Mouse (Mus musculus): ENCODE data around the gene Tfe3. TPM values are rescaled to one million over a fixed set of nuclear protein-coding genes. Genes with fewer than 3 reads are reported as not detected.
"Not testable (repeated sequence)": the region's sequence is repeated elsewhere in the genome, so short reads cannot be mapped to it uniquely, and the experiment has no call there.

The Tfe3 gene
- polyA plus RNA-seq, 1 experiment from 2014 or later, result 21.7 TPM

- ATAC-seq (ENCODE audit: insufficient read depth, low FRiP score), result no peak
- Histone ChIP-seq H3K9me3 (replicated peaks; ENCODE audit: control insufficient read depth, low read length) (no peaks in the 10 kb centered on the region), H3K36me3 (ENCODE audit: control insufficient read depth, insufficient read depth, low read length) (no peaks in the 10 kb centered on the region), H3K27ac (ENCODE audit: low read length) (no peak overlapping the region), H3K4me1 (ENCODE audit: control insufficient read depth, insufficient read depth, low read length) (no peaks in the 10 kb centered on the region), H3K27me3 (ENCODE audit: control insufficient read depth, insufficient read depth, low read length) (no peaks in the 10 kb centered on the region), H3K9ac (ENCODE audit: low read length) (no peak overlapping the region), H3K4me3 (replicated peaks; ENCODE audit: low read length) (no peak overlapping the region), H3K4me2 (ENCODE audit: low read depth, low read length) (no peak overlapping the region)
- 75% methylated on average over 4 of the region's 4 CpGs for WGBS
These were observed 20.3 kb downstream of the Tfe3 start for GRCm38 (mm10) chrX:7782603-7783092.

GRCm38 (mm10) chrX:7789542-7790136 lies 27.3 kb downstream of the Tfe3 start, which contains the start of gene Gripap1:
Gene Gripap1, plus strand, starts transcription at chrX:7789765.
- 0 out of 2 replicates have a peak, but pooled peaks cover 3% of the 10 kb centered on the region for H3K4me1 ChIP-seq (ENCODE audit: control insufficient read depth, insufficient read depth, low read length)
- 15% methylated on average over 24 of the region's 24 CpGs for WGBS
- H3K9ac ChIP-seq (ENCODE audit: low read length), result peak within 1 kb of the TSS; percentile 59
- peak within 1 kb of the TSS; percentile 68 for H3K4me2 ChIP-seq (ENCODE audit: low read depth, low read length)
- no peaks in the 10 kb centered on the region for H3K36me3 ChIP-seq (ENCODE audit: control insufficient read depth, insufficient read depth, low read length)
- H3K4me3 ChIP-seq (replicated peaks; ENCODE audit: low read length), result peak within 1 kb of the TSS; percentile 66
- H3K27ac ChIP-seq (ENCODE audit: low read length), result peak within 1 kb of the TSS; percentile 27
- peak; percentile 91 for ATAC-seq (ENCODE audit: insufficient read depth, low FRiP score)
- no peaks in the 10 kb centered on the region for H3K9me3 ChIP-seq (replicated peaks; ENCODE audit: control insufficient read depth, low read length)
- H3K27me3 ChIP-seq (ENCODE audit: control insufficient read depth, insufficient read depth, low read length), result no peaks in the 10 kb centered on the region

DNA sequence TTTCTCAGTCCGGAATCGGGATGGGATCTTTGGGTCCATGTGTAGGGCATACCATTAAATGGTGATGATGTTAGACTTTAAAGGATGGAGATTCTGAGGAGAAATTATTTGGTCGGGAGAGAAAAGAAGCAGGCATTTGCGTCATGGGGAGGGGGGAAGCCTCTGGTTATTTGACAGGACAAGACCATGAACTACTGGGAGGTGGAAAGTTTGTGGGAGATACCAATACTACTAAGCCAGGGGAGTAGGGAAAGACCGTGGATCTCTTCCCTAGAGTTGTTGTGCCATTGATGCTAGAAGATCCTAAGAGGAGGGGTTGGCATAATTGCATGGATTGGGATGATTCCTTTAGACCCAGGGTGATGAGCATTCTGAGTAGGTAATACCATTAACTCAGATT lies 27.9 kb downstream of the Tfe3 start:
- H3K4me1 ChIP-seq (ENCODE audit: control insufficient read depth, insufficient read depth, low read length), result 0 out of 2 replicates have a peak, but pooled peaks cover 3% of the 10 kb centered on the region
- H3K4me2 ChIP-seq (ENCODE audit: low read depth, low read length), result peak overlapping the region; percentile 68
- ATAC-seq (ENCODE audit: insufficient read depth, low FRiP score), result no peak
- peak overlapping the region; percentile 27 for H3K27ac ChIP-seq (ENCODE audit: low read length)
- 13% methylated on average over 5 of the region's 5 CpGs for WGBS
- no peaks in the 10 kb centered on the region for H3K27me3 ChIP-seq (ENCODE audit: control insufficient read depth, insufficient read depth, low read length)
- no peaks in the 10 kb centered on the region for H3K36me3 ChIP-seq (ENCODE audit: control insufficient read depth, insufficient read depth, low read length)
- peak overlapping the region; percentile 59 for H3K9ac ChIP-seq (ENCODE audit: low read length)
- no peaks in the 10 kb centered on the region for H3K9me3 ChIP-seq (replicated peaks; ENCODE audit: control insufficient read depth, low read length)
- peak overlapping the region; percentile 66 for H3K4me3 ChIP-seq (replicated peaks; ENCODE audit: low read length)

GRCm38 (mm10) chrX:7793361-7793760 lies 31.0 kb downstream of the Tfe3 start:
- WGBS, result 48% methylated on average over 3 of the region's 3 CpGs
- H3K9me3 ChIP-seq (replicated peaks; ENCODE audit: control insufficient read depth, low read length), result no peaks in the 10 kb centered on the region
- H3K36me3 ChIP-seq (ENCODE audit: control insufficient read depth, insufficient read depth, low read length), result no peaks in the 10 kb centered on the region
- 0 out of 2 replicates have a peak, but pooled peaks cover 3% of the 10 kb centered on the region for H3K4me1 ChIP-seq (ENCODE audit: control insufficient read depth, insufficient read depth, low read length)
- no peak overlapping the region for H3K4me3 ChIP-seq (replicated peaks; ENCODE audit: low read length)
- H3K9ac ChIP-seq (ENCODE audit: low read length), result no peak overlapping the region
- H3K27me3 ChIP-seq (ENCODE audit: control insufficient read depth, insufficient read depth, low read length), result no peaks in the 10 kb centered on the region
- no peak overlapping the region for H3K4me2 ChIP-seq (ENCODE audit: low read depth, low read length)
- H3K27ac ChIP-seq (ENCODE audit: low read length), result no peak overlapping the region
- no peak for ATAC-seq (ENCODE audit: insufficient read depth, low FRiP score)

GRCm38 (mm10) chrX:7795016-7795415 lies 32.7 kb downstream of the Tfe3 start:
- no peak overlapping the region for H3K4me2 ChIP-seq (ENCODE audit: low read depth, low read length)
- H3K4me1 ChIP-seq (ENCODE audit: control insufficient read depth, insufficient read depth, low read length), result 0 out of 2 replicates have a peak, but pooled peaks cover 3% of the 10 kb centered on the region
- WGBS, result 24% methylated on average over 7 of the region's 7 CpGs
- H3K27ac ChIP-seq (ENCODE audit: low read length), result no peak overlapping the region
- no peaks in the 10 kb centered on the region for H3K9me3 ChIP-seq (replicated peaks; ENCODE audit: control insufficient read depth, low read length)
- H3K27me3 ChIP-seq (ENCODE audit: control insufficient read depth, insufficient read depth, low read length), result no peaks in the 10 kb centered on the region
- H3K9ac ChIP-seq (ENCODE audit: low read length), result no peak overlapping the region
- no peaks in the 10 kb centered on the region for H3K36me3 ChIP-seq (ENCODE audit: control insufficient read depth, insufficient read depth, low read length)
- no peak for ATAC-seq (ENCODE audit: insufficient read depth, low FRiP score)
- H3K4me3 ChIP-seq (replicated peaks; ENCODE audit: low read length), result no peak overlapping the region

GRCm38 (mm10) chrX:7797327-7797726 lies 35.0 kb downstream of the Tfe3 start:
- H3K4me2 ChIP-seq (ENCODE audit: low read depth, low read length), result no peak overlapping the region
- no peak overlapping the region for H3K27ac ChIP-seq (ENCODE audit: low read length)
- H3K27me3 ChIP-seq (ENCODE audit: control insufficient read depth, insufficient read depth, low read length), result no peaks in the 10 kb centered on the region
- WGBS, result 69% methylated on average over 3 of the region's 3 CpGs
- no peaks in the 10 kb centered on the region for H3K36me3 ChIP-seq (ENCODE audit: control insufficient read depth, insufficient read depth, low read length)
- H3K4me3 ChIP-seq (replicated peaks; ENCODE audit: low read length), result no peak overlapping the region
- H3K9ac ChIP-seq (ENCODE audit: low read length), result no peak overlapping the region
- H3K9me3 ChIP-seq (replicated peaks; ENCODE audit: control insufficient read depth, low read length), result no peaks in the 10 kb centered on the region
- no peaks in the 10 kb centered on the region for H3K4me1 ChIP-seq (ENCODE audit: control insufficient read depth, insufficient read depth, low read length)
- no peak for ATAC-seq (ENCODE audit: insufficient read depth, low FRiP score)

DNA sequence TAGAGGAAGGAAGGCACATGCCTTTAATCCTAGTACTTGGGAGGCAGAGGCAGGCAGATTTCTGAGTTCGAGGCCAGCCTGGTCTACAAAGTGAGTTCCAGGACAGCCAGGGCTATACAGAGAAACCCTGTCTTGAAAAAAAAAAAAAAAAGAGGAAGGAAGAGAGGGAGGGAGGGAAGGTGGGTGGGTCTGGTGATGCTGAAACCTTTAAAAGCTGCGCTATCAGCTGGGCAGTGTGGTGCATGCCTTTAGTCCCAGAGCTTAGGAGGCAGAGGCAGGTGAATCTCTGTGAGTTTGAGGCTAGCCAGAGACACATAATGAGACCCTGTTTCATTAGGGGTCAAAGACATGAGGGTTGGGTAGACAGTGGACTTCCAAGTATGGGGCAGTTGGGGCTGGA lies 39.8 kb downstream of the Tfe3 start:
- H3K9ac ChIP-seq (ENCODE audit: low read length); H3K4me3 ChIP-seq (replicated peaks; ENCODE audit: low read length); H3K4me1 ChIP-seq (ENCODE audit: control insufficient read depth, insufficient read depth, low read length); H3K4me2 ChIP-seq (ENCODE audit: low read depth, low read length); H3K27ac ChIP-seq (ENCODE audit: low read length); H3K9me3 ChIP-seq (replicated peaks; ENCODE audit: control insufficient read depth, low read length); H3K27me3 ChIP-seq (ENCODE audit: control insufficient read depth, insufficient read depth, low read length); ATAC-seq (ENCODE audit: insufficient read depth, low FRiP score); H3K36me3 ChIP-seq (ENCODE audit: control insufficient read depth, insufficient read depth, low read length): not testable (repeated sequence)
- 96% methylated on average over 2 of the region's 2 CpGs for WGBS

DNA sequence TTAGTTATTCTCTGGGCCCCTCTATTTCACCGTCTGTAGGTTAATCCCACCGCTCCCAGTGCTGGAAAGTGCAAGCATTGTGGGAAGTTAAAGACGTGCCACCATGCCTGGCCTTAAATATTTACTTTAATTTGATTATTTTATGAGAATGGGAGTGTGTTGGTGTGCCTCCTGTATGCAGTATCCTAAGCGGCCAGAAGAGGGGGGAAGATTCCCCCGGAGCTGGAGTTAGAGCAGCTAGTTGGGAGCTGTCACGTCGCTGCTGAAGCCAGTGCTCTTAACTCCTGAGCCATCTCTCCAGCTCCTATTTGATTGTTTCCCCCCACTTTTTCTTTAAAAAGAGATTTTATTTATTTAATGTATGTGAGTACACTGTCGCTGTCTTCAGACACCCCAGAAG lies 52.7 kb downstream of the Tfe3 start:
- not testable (repeated sequence) for H3K9ac ChIP-seq (ENCODE audit: low read length); H3K9me3 ChIP-seq (replicated peaks; ENCODE audit: control insufficient read depth, low read length); H3K36me3 ChIP-seq (ENCODE audit: control insufficient read depth, insufficient read depth, low read length); H3K4me2 ChIP-seq (ENCODE audit: low read depth, low read length); H3K27ac ChIP-seq (ENCODE audit: low read length); ATAC-seq (ENCODE audit: insufficient read depth, low FRiP score); H3K27me3 ChIP-seq (ENCODE audit: control insufficient read depth, insufficient read depth, low read length); H3K4me3 ChIP-seq (replicated peaks; ENCODE audit: low read length); H3K4me1 ChIP-seq (ENCODE audit: control insufficient read depth, insufficient read depth, low read length)
- 50% methylated on average over 8 of the region's 8 CpGs for WGBS

- peak within 1 kb of the TSS; percentile 64 for H3K4me2 ChIP-seq (ENCODE audit: low read depth, low read length)
- 12% methylated on average over 22 of the region's 24 CpGs for WGBS
- peak within 1 kb of the TSS; percentile 57 for H3K9ac ChIP-seq (ENCODE audit: low read length)
- H3K27ac ChIP-seq (ENCODE audit: low read length), result no peak within 1 kb of the TSS
- peak; percentile 76 for ATAC-seq (ENCODE audit: insufficient read depth, low FRiP score)
- H3K4me1 ChIP-seq (ENCODE audit: control insufficient read depth, insufficient read depth, low read length), result no peaks in the 10 kb centered on the region
- H3K4me3 ChIP-seq (replicated peaks; ENCODE audit: low read length), result peak within 1 kb of the TSS; percentile 50
- no peaks in the 10 kb centered on the region for H3K27me3 ChIP-seq (ENCODE audit: control insufficient read depth, insufficient read depth, low read length)
- no peaks in the 10 kb centered on the region for H3K9me3 ChIP-seq (replicated peaks; ENCODE audit: control insufficient read depth, low read length)
- H3K36me3 ChIP-seq (ENCODE audit: control insufficient read depth, insufficient read depth, low read length), result no peaks in the 10 kb centered on the region
These were observed 59.8 kb downstream of the Tfe3 start, which contains the start of gene Kcnd1 for GRCm38 (mm10) chrX:7821865-7822779. Gene Kcnd1, plus strand, starts transcription at chrX:7822289.

All from stomach, embryonic 16.5 days (tissue).